Mouse (Mus musculus) testis, adult 2 months (tissue): ENCODE measurements around the gene Hnrnpl.

Experiments
- CTCF ChIP-seq: fragments of 200-500 bp; IDR thresholded peaks from 2 replicates; pipeline ENCODE4 v1.5.1; 2012; ENCODE audit warnings: low read depth, mild to moderate bottlenecking, inconsistent platforms, low read length, moderate library complexity; ENCODE audit not compliant: control insufficient read depth, insufficient read depth, insufficient replicate concordance
- POLR2A ChIP-seq: fragments of 200-500 bp; IDR thresholded peaks from 2 replicates; pipeline ENCODE4 v1.6.1; 2012; ENCODE audit warnings: low read depth, mild to moderate bottlenecking, inconsistent platforms, low read length, moderate library complexity; ENCODE audit not compliant: control insufficient read depth

GRCm38 (mm10) chr7:28862817-28863499 is 54.6 kb downstream of the Hnrnpl start:
- TF ChIP-seq CTCF, result no peak
- no peak for TF ChIP-seq POLR2A
